Mouse (Mus musculus) kidney, adult 8-10 months (tissue): ENCODE results near the gene Mrs2.

Experiments used
- DNase-seq, 2 experiments: peaks; one replicate each; pipeline ENCODE4 v3.0.0; 2022

The Mrs2 gene

DNA sequence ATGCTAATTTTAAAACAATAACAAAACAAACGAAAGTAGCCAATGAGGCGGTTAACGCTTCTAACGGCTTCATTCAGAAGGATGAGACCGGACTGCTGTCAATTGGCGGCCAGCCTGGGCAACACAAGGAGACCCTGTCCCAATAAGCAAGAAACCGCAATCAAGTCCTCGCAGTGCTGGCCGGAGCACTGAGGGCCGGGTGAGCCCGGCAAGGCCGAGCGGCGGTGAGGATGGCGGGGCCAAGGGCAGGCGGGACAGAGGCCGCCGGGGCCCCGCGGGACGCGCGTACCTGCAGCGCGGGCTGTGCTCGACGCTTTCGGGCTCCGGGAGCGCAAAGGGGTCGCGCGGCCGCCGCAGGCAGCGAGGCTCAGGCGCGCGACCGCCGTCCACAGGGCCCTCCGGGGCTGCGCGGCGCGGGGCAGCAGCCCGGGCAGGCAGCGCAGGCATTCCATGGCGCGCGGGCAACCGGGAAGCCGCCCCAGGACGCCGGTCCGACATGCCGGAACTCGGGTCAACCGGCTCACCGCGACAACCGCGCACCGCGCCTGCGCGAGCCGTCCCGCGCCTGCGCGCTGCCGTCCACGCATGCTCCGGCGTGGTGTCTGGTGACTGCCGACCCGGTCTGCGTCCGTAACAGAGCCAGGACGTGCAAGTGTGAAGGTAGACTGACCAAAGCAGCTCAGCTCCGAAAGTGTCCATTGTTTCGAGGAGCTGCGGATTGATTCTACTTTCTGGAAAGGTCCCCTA is at the start of gene Mrs2:
Gene Mrs2 (minus strand): TSS at position 587 of the 747 bp plus-strand sequence.
- peak; percentile 90 to 91 for DNase-seq

DNA sequence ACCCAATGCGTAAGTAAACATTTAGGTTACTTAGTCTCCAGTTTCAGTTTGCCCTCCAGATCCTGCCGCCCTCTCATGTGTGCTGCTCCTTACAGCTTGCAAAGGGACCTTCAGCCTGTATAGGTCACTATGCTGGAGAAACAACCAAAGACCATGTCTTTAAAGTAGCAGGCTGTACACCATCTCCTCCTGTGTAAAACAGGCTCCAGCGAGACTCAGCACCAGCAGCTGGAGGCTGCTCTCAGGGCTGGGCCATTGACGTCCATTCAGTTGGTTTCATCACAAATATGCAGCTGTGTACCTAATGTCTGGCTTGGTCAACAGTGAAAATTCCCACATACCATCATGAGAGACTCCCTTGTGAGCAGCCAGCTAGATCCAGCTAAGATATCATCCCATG is 49.6 kb upstream of the Mrs2 start:
- DNase-seq, result no peak

DNA sequence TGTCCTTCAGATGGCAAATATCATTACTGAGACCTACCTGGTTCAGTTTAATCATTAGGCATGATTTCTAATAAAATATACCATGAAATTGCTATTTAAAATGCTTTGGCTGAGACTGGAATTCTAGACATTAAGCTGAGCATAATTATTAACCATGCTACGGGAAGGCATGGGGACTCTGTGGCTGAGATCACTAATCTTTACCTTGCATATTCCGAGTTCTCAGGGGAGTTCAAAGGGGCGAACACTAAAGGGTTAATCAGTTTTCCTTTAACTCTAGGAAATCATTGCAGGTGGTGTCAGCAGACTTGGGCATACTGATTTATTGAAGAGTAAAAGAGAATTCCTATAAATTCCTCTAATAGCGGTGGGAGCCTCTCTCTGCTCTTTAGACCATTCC is 47.0 kb upstream of the Mrs2 start:
- DNase-seq, result no peak

- DNase-seq, result no peak
Observed at GRCm38 (mm10) chr13:25066659-25067058, 46.5 kb upstream of the Mrs2 start.

- DNase-seq, result peak; percentile 33 to 40
Observed at GRCm38 (mm10) chr13:25055873-25056667, 35.9 kb upstream of the Mrs2 start, which contains the start of gene Dcdc2a. Gene Dcdc2a (plus strand): TSS chr13:25056004.

- peak; percentile 54 to 55 for DNase-seq
Observed at GRCm38 (mm10) chr13:25055111-25055554, 35.0 kb upstream of the Mrs2 start.

DNA sequence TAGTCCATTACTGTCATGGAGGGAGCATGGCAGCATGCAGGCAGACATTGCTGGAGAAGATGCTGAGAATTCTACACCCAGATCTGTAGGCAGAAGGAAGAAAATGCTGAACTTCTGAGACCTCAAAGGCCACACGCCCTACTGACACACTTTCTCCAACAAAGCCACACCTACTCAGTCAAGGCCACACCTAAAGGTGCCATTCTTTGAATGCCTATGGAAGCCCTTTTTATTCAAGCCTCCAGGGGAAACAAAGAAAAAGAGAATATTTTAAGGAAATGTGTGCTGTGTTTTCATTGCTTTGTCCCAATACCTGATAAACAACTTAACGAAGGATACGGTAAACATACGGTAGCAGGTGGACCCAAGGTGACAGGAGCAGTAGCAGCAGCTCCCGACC is 32.5 kb upstream of the Mrs2 start:
- DNase-seq, result no peak

GRCm38 (mm10) chr13:25039488-25039887 is 19.3 kb upstream of the Mrs2 start:
- no peak for DNase-seq

DNA sequence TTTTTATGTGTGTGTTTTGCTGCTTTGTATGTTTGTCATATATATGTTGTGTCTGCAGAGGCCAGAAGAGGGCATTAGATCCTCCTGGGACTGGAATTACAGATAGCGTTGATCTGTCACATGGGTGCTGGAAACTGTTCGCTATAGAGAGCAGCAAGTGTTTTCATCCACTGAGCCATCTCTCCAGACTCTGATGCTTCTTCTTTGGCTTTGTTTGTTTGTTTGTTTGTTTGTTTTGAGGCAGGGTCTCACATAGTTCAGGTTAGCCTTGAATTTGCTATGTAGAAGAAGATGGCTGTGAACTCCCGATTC is 6.9 kb upstream of the Mrs2 start:
- DNase-seq, result no peak

GRCm38 (mm10) chr13:25026409-25027113 is 6.4 kb upstream of the Mrs2 start:
- no peak for DNase-seq

DNA sequence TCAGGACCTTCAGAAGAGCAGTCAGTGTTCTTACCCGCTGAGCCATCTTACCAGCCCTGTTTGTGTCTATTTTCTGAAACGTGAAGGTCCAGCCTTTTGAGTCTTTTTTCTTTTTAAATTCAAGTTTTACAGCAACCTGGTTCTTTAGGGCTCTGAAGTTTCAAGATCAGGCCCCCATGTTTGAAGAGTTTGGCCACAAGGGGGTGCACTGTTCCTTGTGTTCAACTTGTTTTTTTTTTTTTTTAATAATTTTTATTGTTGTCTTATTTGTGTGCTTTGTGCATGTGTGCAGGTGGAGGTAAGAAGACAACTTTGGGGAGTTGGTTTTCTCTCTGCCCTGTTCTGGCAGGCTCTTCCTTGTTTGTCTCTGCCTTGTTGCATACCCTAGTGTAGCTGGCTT is 4.5 kb upstream of the Mrs2 start:
- DNase-seq, result peak in 1 of 2 experiments; percentile 59

DNA sequence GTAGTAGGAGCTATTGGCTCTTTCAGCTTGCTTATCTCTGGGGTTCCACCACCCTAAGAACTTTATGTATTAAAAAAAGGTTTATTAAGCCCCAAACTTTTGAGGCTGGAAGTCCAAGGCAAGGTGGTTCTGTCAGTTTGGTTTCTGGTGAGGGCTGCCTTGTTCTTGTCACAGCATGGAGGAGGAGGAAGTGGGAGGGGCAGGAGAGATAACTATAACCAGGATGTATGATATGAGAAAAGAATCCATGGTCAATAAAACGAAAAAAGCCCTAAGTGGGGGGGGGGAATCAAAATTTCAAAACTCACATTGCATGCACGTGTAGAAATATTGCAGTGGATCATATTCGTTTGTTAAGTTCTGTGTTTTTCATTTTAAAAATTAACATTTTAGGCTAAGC is 3.0 kb upstream of the Mrs2 start:
- no peak for DNase-seq

- no peak for DNase-seq
Observed at GRCm38 (mm10) chr13:25022386-25022785, 2.2 kb upstream of the Mrs2 start.

DNA sequence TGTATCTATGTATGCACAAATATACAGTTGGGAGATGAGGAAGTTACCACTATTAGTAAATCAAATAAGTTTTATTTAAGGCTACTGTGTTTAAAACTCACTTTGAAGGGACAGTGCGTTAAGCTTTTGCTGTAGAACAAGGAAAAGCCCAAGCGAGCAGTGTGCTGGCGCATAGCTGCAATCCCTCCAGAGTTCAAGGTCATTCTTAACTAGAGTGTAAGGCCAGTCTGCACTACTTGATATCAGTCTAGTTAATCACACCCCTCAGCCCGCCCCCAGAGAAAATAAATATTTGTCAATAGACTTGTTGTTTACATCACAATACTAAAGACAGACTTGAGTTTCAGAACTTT is 337 bp upstream of the Mrs2 start:
- no peak for DNase-seq

DNA sequence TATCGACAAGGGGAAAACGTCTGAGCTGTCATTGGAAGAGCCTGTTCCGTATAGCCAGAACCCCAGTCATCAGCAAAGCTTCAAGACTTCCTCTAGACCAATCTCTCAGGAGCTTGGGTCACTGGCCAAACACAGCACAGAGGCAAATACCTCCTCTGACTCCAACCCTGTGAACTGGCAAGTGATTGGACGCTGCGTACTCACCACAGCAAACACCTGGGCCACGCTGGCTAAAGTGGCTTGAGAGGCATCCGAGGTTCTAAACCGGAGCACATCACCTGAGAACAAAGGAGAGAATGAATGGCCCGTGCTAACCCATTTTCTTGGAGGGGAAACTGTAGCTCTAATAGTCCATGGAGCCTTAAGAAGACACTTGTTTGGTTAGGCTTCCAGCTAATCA is 1.9 kb downstream of the Mrs2 start:
- DNase-seq, result no peak

- peak; percentile 22 to 68 for DNase-seq
Observed at GRCm38 (mm10) chr13:25007115-25007514, 13.1 kb downstream of the Mrs2 start.

DNA sequence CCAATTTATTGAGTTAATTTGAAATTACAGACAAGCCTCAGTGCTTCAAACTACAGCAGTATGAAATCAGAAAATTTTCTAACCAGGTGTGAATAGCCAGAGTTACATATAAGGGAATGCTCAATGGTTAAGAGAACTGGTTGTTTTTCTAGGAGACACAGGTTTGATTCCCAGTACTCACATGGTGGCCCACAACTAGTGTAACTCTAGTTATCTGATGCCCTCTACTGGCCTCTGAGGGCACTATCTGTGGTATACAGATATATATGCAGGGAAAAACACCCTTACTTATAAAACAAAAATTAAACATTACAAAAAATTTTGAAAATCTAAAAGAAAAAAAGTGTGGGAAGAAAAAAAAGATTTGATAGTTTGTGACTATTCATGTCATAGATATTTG is 17.2 kb downstream of the Mrs2 start:
- no peak for DNase-seq

- DNase-seq, result no peak
Observed at GRCm38 (mm10) chr13:24999538-24999937, 20.6 kb downstream of the Mrs2 start.

GRCm38 (mm10) chr13:24993160-24993559 is 27.0 kb downstream of the Mrs2 start:
- no peak for DNase-seq

- peak; percentile 31 to 41 for DNase-seq
Observed at GRCm38 (mm10) chr13:24989006-24989405, 31.2 kb downstream of the Mrs2 start.

GRCm38 (mm10) chr13:24988391-24988790 is 31.8 kb downstream of the Mrs2 start:
- peak; percentile 39 to 75 for DNase-seq

DNA sequence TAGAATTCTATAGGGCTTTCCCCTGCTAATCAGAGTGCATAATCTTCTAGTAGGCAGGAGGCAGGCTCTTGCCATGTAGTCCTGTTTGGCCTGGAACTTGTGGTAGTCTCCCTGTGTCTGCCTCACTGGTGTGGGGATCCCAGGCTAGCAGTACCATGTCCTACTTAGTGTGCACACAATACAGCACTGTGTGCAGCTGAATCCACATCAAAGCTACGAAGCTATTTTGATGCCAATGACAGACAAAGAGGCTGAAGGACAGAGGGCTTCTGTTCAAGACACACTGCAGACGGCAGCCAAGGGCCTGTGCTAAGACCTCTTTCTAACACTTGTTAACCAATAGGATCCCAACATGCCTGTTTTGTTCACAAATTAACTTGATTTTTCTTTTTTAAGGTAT is 34.7 kb downstream of the Mrs2 start:
- no peak for DNase-seq

GRCm38 (mm10) chr13:24981031-24981430 is 39.1 kb downstream of the Mrs2 start:
- no peak for DNase-seq
